Mouse (Mus musculus) midbrain, embryonic 16.5 days (tissue): ENCODE results near the gene Lrpap1. TPM values are rescaled to one million over a fixed set of nuclear protein-coding genes. Genes with fewer than 3 reads are reported as not detected.

Experiments
- ATAC-seq: fragments of 200-750 bp; cut with Nextera tagmentation; 2 replicates; pipeline ENCODE4 v1.8.0; 2017; ENCODE audit warnings: moderate TSS enrichment
- H3K27ac ChIP-seq: fragments of 300-500 bp; sonication (generic); 2 replicates; pipeline ENCODE4 v1.5.1; 2014; ENCODE audit warnings: mild to moderate bottlenecking, low read length, mixed read lengths
- H3K27me3 ChIP-seq: fragments of 300-500 bp; sonication (generic); 2 replicates; pipeline ENCODE4 v1.6.1; 2014; ENCODE audit warnings: low read depth, low read length, mixed read lengths; ENCODE audit not compliant: control insufficient read depth, insufficient read depth
- H3K36me3 ChIP-seq: fragments of 300-500 bp; sonication (generic); 2 replicates; pipeline ENCODE4 v1.6.1; 2014; ENCODE audit warnings: mild to moderate bottlenecking, low read length, moderate library complexity, mixed read lengths; ENCODE audit not compliant: control insufficient read depth, insufficient read depth
- H3K4me1 ChIP-seq: fragments of 300-500 bp; sonication (generic); 2 replicates; pipeline ENCODE4 v1.6.1; 2014; ENCODE audit warnings: mild to moderate bottlenecking, low read length, mixed read lengths; ENCODE audit not compliant: control insufficient read depth, insufficient read depth
- H3K4me2 ChIP-seq: fragments of 300-500 bp; sonication (generic); 2 replicates; pipeline ENCODE4 v1.6.1; 2014; ENCODE audit warnings: mild to moderate bottlenecking, low read length, mixed read lengths
- H3K4me3 ChIP-seq: fragments of 300-500 bp; sonication (generic); 2 replicates; pipeline ENCODE4 v1.5.1; 2014; ENCODE audit warnings: low read depth, mild to moderate bottlenecking, low read length, moderate library complexity, mixed read lengths
- H3K9ac ChIP-seq: fragments of 300-500 bp; sonication (generic); 2 replicates; pipeline ENCODE4 v1.6.1; 2014; ENCODE audit warnings: low read depth, low read length, mixed read lengths
- H3K9me3 ChIP-seq: fragments of 300-500 bp; sonication (generic); replicated peaks from 2 replicates; pipeline ENCODE4 v1.6.1; 2014; ENCODE audit warnings: mild to moderate bottlenecking, low read length, mixed read lengths; ENCODE audit not compliant: control insufficient read depth, poor library complexity, severe bottlenecking
- WGBS: fragments of 180-500 bp; shearing (Covaris S2); extraction: QIAGEN DNeasy Blood & Tissue Kit; methylation state at CpG from one replicate; pipeline ENCODE4 v1.1.7; 2014; 5-methylcytosine and 5-hydroxymethylcytosine counted together
- polyA plus RNA-seq: library from polyadenylated mRNA; unstranded; fragments of >200 nt; fragmentation: Nextera tagmentation; extraction: Ambion mirVana; gene quantifications from 2 replicates; pipeline ENCODE4 v1.2.1, GENCODE M21; 2015

The Lrpap1 gene
- polyA plus RNA-seq, 1 experiment from 2014 or later = 141 TPM

GRCm38 (mm10) chr5:35132278-35132980 is 26.9 kb upstream of the Lrpap1 start:
- Histone ChIP-seq H3K9ac (no peak overlapping the region), H3K4me3 (no peak overlapping the region), H3K4me1 (no peaks in the 10 kb centered on the region), H3K27ac (no peak overlapping the region), H3K27me3 (no peaks in the 10 kb centered on the region), H3K9me3 (no peaks in the 10 kb centered on the region), H3K4me2 (no peak overlapping the region), H3K36me3 (no peaks in the 10 kb centered on the region)
- WGBS = 94% methylated on average over 9 of the region's 9 CpGs
- no peak for ATAC-seq

- ATAC-seq = peak; percentile 54; the same call in 1 of the 2 replicates
- H3K27me3 ChIP-seq = no peaks in the 10 kb centered on the region
- no peak overlapping the region for H3K4me2 ChIP-seq
- WGBS = 6% methylated on average over 7 of the region's 7 CpGs
- no peaks in the 10 kb centered on the region for H3K36me3 ChIP-seq
- no peak overlapping the region for H3K27ac ChIP-seq
- H3K9me3 ChIP-seq = no peaks in the 10 kb centered on the region
- H3K4me3 ChIP-seq = no peak overlapping the region
- H3K4me1 ChIP-seq = no peaks in the 10 kb centered on the region
- no peak overlapping the region for H3K9ac ChIP-seq
These were observed 26.2 kb upstream of the Lrpap1 start for GRCm38 (mm10) chr5:35131773-35132172.

GRCm38 (mm10) chr5:35131237-35131636 is 25.7 kb upstream of the Lrpap1 start:
- no peaks in the 10 kb centered on the region for H3K9me3 ChIP-seq
- no peak overlapping the region for H3K4me3 ChIP-seq
- no peak overlapping the region for H3K9ac ChIP-seq
- no peaks in the 10 kb centered on the region for H3K27me3 ChIP-seq
- H3K4me1 ChIP-seq = no peaks in the 10 kb centered on the region
- ATAC-seq = no peak; the same call in 1 of the 2 replicates
- no peak overlapping the region for H3K27ac ChIP-seq
- no peaks in the 10 kb centered on the region for H3K36me3 ChIP-seq
- 39% methylated on average over 1 of the region's 1 CpGs for WGBS
- H3K4me2 ChIP-seq = no peak overlapping the region

- ATAC-seq = no peak
- Histone ChIP-seq H3K9ac (no peak overlapping the region), H3K36me3 (no peaks in the 10 kb centered on the region), H3K27ac (no peak overlapping the region), H3K27me3 (no peaks in the 10 kb centered on the region), H3K4me2 (no peak overlapping the region), H3K9me3 (no peaks in the 10 kb centered on the region), H3K4me1 (no peaks in the 10 kb centered on the region), H3K4me3 (no peak overlapping the region)
- WGBS = 93% methylated on average over 7 of the region's 7 CpGs
These were observed 24.2 kb upstream of the Lrpap1 start for GRCm38 (mm10) chr5:35129767-35130191.

- Histone ChIP-seq H3K9me3 (no peaks in the 10 kb centered on the region), H3K27ac (no peak overlapping the region), H3K9ac (no peak overlapping the region), H3K27me3 (no peaks in the 10 kb centered on the region), H3K4me3 (no peak overlapping the region), H3K4me1 (no peaks in the 10 kb centered on the region), H3K4me2 (no peak overlapping the region), H3K36me3 (no peaks in the 10 kb centered on the region)
- ATAC-seq = no peak
- 84% methylated on average over 16 of the region's 16 CpGs for WGBS
These were observed 23.6 kb upstream of the Lrpap1 start for GRCm38 (mm10) chr5:35129208-35129607.

- Histone ChIP-seq H3K36me3 (no peaks in the 10 kb centered on the region), H3K9me3 (no peaks in the 10 kb centered on the region), H3K27me3 (no peaks in the 10 kb centered on the region), H3K4me3 (no peak overlapping the region), H3K9ac (no peak overlapping the region), H3K27ac (no peak overlapping the region), H3K4me2 (no peak overlapping the region), H3K4me1 (no peaks in the 10 kb centered on the region)
- 81% methylated on average over 8 of the region's 8 CpGs for WGBS
- no peak for ATAC-seq
These were observed 14.5 kb upstream of the Lrpap1 start for GRCm38 (mm10) chr5:35120024-35120423.

- H3K27me3 ChIP-seq = no peaks in the 10 kb centered on the region
- ATAC-seq = no peak
- no peaks in the 10 kb centered on the region for H3K4me1 ChIP-seq
- H3K27ac ChIP-seq = no peak overlapping the region
- no peak overlapping the region for H3K9ac ChIP-seq
- WGBS = 93% methylated on average over 2 of the region's 2 CpGs
- H3K9me3 ChIP-seq = no peaks in the 10 kb centered on the region
- H3K36me3 ChIP-seq = no peaks in the 10 kb centered on the region
- no peak overlapping the region for H3K4me2 ChIP-seq
- no peak overlapping the region for H3K4me3 ChIP-seq
These were observed 12.9 kb upstream of the Lrpap1 start for GRCm38 (mm10) chr5:35118418-35118817.

- ATAC-seq = no peak
- WGBS = 74% methylated on average over 3 of the region's 3 CpGs
These were observed 12.1 kb upstream of the Lrpap1 start for GRCm38 (mm10) chr5:35117633-35118032.

GRCm38 (mm10) chr5:35116002-35116401 is 10.4 kb upstream of the Lrpap1 start:
- H3K27me3 ChIP-seq = no peaks in the 10 kb centered on the region
- H3K9me3 ChIP-seq = no peaks in the 10 kb centered on the region
- H3K4me1 ChIP-seq = no peaks in the 10 kb centered on the region
- no peak overlapping the region for H3K4me3 ChIP-seq
- H3K36me3 ChIP-seq = no peaks in the 10 kb centered on the region
- H3K9ac ChIP-seq = no peak overlapping the region
- H3K4me2 ChIP-seq = no peak overlapping the region
- H3K27ac ChIP-seq = no peak overlapping the region
- no peak for ATAC-seq
- 76% methylated on average over 3 of the region's 3 CpGs for WGBS

More at GRCm38 (mm10) chr5:35117633-35118032, 12.1 kb upstream of the Lrpap1 start:
- Histone ChIP-seq H3K27ac (no peak overlapping the region), H3K4me3 (no peak overlapping the region), H3K36me3 (no peaks in the 10 kb centered on the region), H3K9me3 (no peaks in the 10 kb centered on the region), H3K4me2 (no peak overlapping the region), H3K9ac (no peak overlapping the region), H3K4me1 (no peaks in the 10 kb centered on the region), H3K27me3 (no peaks in the 10 kb centered on the region)
